Mouse (Mus musculus): ENCODE results near the gene Olfr791. TPM values are rescaled to one million over a fixed set of nuclear protein-coding genes. Genes with fewer than 3 reads are reported as not detected.

The Olfr791 gene
- not detected in 2 replicates for total RNA-seq (2012; rRNA removed)
- polyA plus RNA-seq (2012; ENCODE audit: insufficient read depth in 1 of 2, insufficient read length in 2 of 2, low read depth in 1 of 2, low replicate concordance in 2 of 2, missing spikeins in 1 of 2), result not detected

DNA sequence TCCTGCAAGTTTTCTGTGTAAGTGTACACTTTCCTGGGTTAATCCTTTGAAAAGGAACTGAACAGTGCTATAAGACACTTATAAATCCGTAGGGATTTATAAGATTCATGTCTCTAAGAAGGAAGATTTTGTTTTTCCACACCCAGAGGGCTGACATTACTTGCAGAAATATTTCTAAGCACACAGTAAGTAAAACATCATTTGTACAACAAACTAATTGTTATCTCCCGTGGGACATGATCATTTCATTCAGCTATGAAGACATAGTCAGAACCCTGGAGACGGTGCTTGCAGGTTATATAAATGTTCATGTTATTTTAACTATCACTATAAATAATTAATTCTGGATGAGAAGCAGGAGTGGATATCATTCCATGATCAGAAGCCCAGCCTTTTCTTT, at the start of gene Olfr791:
TSS of gene Olfr791 (plus strand) at position 301 of the 400 bp plus-strand sequence.
- TF ChIP-seq TAL1 (IDR thresholded peaks at IDR 0.05; ENCODE audit: low read length) (no peak), POLR2AphosphoS5 (IDR thresholded peaks at IDR 0.05; ENCODE audit: borderline replicate concordance, low read depth, low read length) (no peak), CTCF (IDR thresholded peaks at IDR 0.05 in 2 of 3, conservative IDR thresholded peaks at IDR 0.05 in 1 of 3; ENCODE audit: control insufficient read depth in 1 of 3, insufficient read depth in 1 of 3, low read depth in 2 of 3, low read length in 3 of 3, poor library complexity in 1 of 3, severe bottlenecking in 1 of 3) (no peak), EP300 (IDR thresholded peaks at IDR 0.05; ENCODE audit: low read depth in 1 of 2, low read length in 2 of 2) (no peak), ZC3H11A (IDR thresholded peaks at IDR 0.05; ENCODE audit: low read depth, low read length) (no peak), ZMIZ1 (IDR thresholded peaks at IDR 0.05; ENCODE audit: low read depth, low read length) (no peak), MYC (IDR thresholded peaks at IDR 0.05; ENCODE audit: low read depth, low read length) (no peak), E2F4 (IDR thresholded peaks at IDR 0.05; ENCODE audit: borderline replicate concordance, low read depth, low read length) (no peak), ETS1 (IDR thresholded peaks at IDR 0.05; ENCODE audit: low read depth, low read length) (no peak), USF1 (IDR thresholded peaks at IDR 0.05; ENCODE audit: low read depth, low read length) (no peak), TBP (IDR thresholded peaks at IDR 0.05; ENCODE audit: low read depth, low read length) (no peak), GABPA (IDR thresholded peaks at IDR 0.05; ENCODE audit: low read depth, low read length) (no peak), ZKSCAN1 (IDR thresholded peaks at IDR 0.05; ENCODE audit: low read depth, low read length) (no peak), SIN3A (IDR thresholded peaks at IDR 0.05; ENCODE audit: low read length) (no peak), JUND (IDR thresholded peaks at IDR 0.05; ENCODE audit: low read depth, low read length) (no peak), POLR2A (IDR thresholded peaks at IDR 0.05; ENCODE audit: control insufficient read depth in 1 of 2, insufficient read depth in 1 of 2, low read depth in 1 of 2, low read length in 2 of 2, poor library complexity in 1 of 2) (no peak), KAT2A (conservative IDR thresholded peaks at IDR 0.05; ENCODE audit: low read depth, low read length) (no peak), SMC3 (IDR thresholded peaks at IDR 0.05; ENCODE audit: low read depth, low read length) (no peak)
- Histone ChIP-seq H3K4me3 (ENCODE audit: control insufficient read depth in 1 of 2, insufficient read depth in 1 of 2, low read depth in 2 of 2, low read length in 2 of 2) (no peak within 1 kb of the TSS), H3K79me2 (ENCODE audit: control insufficient read depth, insufficient read depth, low read length, poor library complexity) (no peaks in the 10 kb centered on the region)

DNA sequence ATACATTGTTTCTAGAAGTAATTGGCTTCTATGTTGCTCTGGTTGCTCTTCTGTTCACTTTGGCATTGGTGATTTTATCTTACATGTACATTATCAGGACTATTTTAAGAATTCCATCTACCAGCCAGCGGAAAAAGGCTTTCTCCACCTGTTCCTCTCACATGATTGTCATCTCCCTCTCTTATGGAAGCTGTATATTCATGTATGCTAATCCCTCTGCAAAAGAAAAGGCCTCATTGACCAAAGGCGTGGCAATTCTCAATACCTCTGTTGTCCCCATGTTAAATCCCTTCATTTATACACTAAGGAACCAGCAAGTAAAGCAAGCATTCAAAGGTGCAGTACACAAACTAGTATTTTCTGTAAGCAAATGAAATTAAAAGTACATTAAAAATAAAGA, 48.3 kb upstream of the Olfr791 start:
- TF ChIP-seq MXI1 (IDR thresholded peaks at IDR 0.05; ENCODE audit: low read depth, low read length) (no peak), MEF2A (IDR thresholded peaks at IDR 0.05; ENCODE audit: extremely low read depth, insufficient replicate concordance, low read depth, low read length, poor library complexity, severe bottlenecking) (no peak), CTCF (IDR thresholded peaks at IDR 0.05 in 2 of 3, conservative IDR thresholded peaks at IDR 0.05 in 1 of 3; ENCODE audit: control insufficient read depth in 1 of 3, insufficient read depth in 1 of 3, low read depth in 2 of 3, low read length in 3 of 3, poor library complexity in 1 of 3, severe bottlenecking in 1 of 3) (no peak), GATA1 (IDR thresholded peaks at IDR 0.05; ENCODE audit: low read depth, low read length) (no peak), NELFE (IDR thresholded peaks at IDR 0.05; ENCODE audit: low read depth, low read length) (no peak), RAD21 (IDR thresholded peaks at IDR 0.05; ENCODE audit: low read depth, low read length) (no peak)
- Histone ChIP-seq H3K27me3 (ENCODE audit: control insufficient read depth in 1 of 2, insufficient read depth in 2 of 2, low read length in 2 of 2) (no peaks in the 10 kb centered on the region), H3K36me3 (ENCODE audit: control insufficient read depth in 1 of 2, insufficient read depth in 2 of 2, low read length in 2 of 2) (no peaks in the 10 kb centered on the region), H3K4me1 (ENCODE audit: control insufficient read depth in 1 of 2, insufficient read depth in 2 of 2, low read length in 2 of 2) (no peaks in the 10 kb centered on the region), H3K27ac (ENCODE audit: control insufficient read depth, low read depth, low read length) (no peak overlapping the region), H3K4me3 (ENCODE audit: control insufficient read depth in 1 of 2, insufficient read depth in 1 of 2, low read depth in 2 of 2, low read length in 2 of 2) (no peak overlapping the region), H3K79me2 (ENCODE audit: control insufficient read depth, insufficient read depth, low read length, poor library complexity) (no peaks in the 10 kb centered on the region), H3K9ac (ENCODE audit: control insufficient read depth, low read depth, low read length, poor library complexity, severe bottlenecking) (no peak overlapping the region), H3K9me3 (replicated peaks; ENCODE audit: insufficient read depth, low read length) (no peaks in the 10 kb centered on the region)
- DNase-seq (ENCODE audit: low read depth, low spot score), result no peak

More for the DNA sequence above, at the start of gene Olfr791:
- H3K9me3 ChIP-seq (replicated peaks; ENCODE audit: insufficient read depth, low read length), result no peaks in the 10 kb centered on the region
- H3K36me3 ChIP-seq (ENCODE audit: control insufficient read depth in 1 of 2, insufficient read depth in 2 of 2, low read length in 2 of 2), result no peaks in the 10 kb centered on the region
- no peak within 1 kb of the TSS for H3K9ac ChIP-seq (ENCODE audit: control insufficient read depth, low read depth, low read length, poor library complexity, severe bottlenecking)
- H3K27ac ChIP-seq (ENCODE audit: control insufficient read depth, low read depth, low read length), result no peak within 1 kb of the TSS
- H3K27me3 ChIP-seq (ENCODE audit: control insufficient read depth in 1 of 2, insufficient read depth in 2 of 2, low read length in 2 of 2), result no peaks in the 10 kb centered on the region
- H3K4me1 ChIP-seq (ENCODE audit: control insufficient read depth in 1 of 2, insufficient read depth in 2 of 2, low read length in 2 of 2), result no peaks in the 10 kb centered on the region
- DNase-seq (ENCODE audit: low read depth, low spot score), result no peak

Measured in MEL (cell line).